Mouse (Mus musculus) NIH3T3 (cell line): ENCODE data around the gene Gas6.

Experiments used
- DNase-seq: peaks from one replicate; pipeline ENCODE4 v3.0.0-alpha.2; 2012; ENCODE audit warnings: low read depth

Gene Gas6

GRCm38 (mm10) chr8:13493858-13494631 is at the start of gene Gas6:
Gas6 (minus strand) TSS chr8:13494490.
- DNase-seq, result peak; percentile 74

GRCm38 (mm10) chr8:13541526-13541925 is 47.2 kb upstream of the Gas6 start:
- no peak for DNase-seq

GRCm38 (mm10) chr8:13540122-13540521 is 45.8 kb upstream of the Gas6 start:
- DNase-seq, result no peak

DNA sequence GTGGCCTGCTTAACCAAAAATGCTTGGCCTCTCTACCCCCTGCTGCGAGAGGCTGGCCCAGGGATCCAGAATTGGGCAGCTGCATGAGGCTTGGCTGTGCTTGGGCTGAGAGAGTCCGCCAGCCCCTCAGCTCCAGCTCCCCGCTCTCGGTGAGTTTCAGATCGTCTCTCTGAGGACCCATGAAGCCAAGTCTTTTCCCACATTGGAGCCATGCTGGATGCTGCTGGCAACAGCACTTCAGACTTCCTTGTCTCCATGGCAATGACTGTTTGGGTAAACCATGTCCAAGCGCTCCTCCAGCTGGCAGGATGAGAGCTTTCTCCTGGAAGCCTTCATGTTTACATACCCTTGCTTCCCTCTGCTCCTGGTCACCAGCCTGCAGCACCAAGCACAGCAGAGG is 44.5 kb upstream of the Gas6 start:
- DNase-seq, result peak; percentile 82

DNA sequence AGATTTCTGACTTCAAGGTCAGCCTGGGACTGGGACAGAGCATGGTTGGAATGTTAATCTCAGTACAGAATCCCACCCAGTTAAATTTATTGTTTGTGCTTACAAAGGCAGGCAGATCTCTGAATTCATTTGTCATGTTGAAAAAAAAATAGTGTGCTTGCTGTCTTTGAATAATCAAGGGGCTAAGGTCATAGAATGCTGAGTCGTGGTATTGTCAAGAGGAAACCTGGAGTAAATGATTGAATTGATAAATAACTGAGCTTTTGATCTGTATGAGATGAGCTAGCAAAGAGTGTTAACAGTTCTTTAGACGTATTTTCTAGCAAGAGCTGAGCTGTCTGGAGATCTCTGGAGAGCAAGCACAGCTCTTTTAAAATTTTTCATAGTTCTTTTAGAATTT is 42.8 kb upstream of the Gas6 start:
- DNase-seq, result no peak

GRCm38 (mm10) chr8:13533123-13533522 is 38.8 kb upstream of the Gas6 start:
- DNase-seq, result no peak

GRCm38 (mm10) chr8:13531602-13532171 is 37.4 kb upstream of the Gas6 start:
- DNase-seq, result no peak

DNA sequence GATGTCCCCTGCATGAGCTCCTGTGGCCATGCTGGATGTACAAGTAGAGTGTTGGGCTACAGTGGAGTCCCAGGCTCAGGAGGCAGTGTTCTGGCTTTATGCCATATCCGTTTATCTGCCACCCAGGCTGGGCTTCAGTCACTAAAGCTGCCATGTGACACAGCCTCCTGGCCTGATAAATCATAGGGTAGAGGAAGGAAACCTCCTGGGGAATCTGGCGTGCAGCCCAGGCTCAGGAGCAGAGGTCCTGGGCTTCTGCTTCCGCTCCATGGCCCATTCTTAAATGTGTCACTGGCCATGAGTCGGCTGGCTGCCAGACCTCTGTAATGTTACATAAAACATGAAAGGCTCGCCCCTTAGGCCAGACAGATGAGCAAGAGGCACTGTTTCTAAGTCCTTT is 36.7 kb upstream of the Gas6 start:
- peak; percentile 81 for DNase-seq

- DNase-seq, result peak; percentile 38
Measured at GRCm38 (mm10) chr8:13530401-13530800, 36.1 kb upstream of the Gas6 start.

GRCm38 (mm10) chr8:13529891-13530316 is 35.6 kb upstream of the Gas6 start:
- DNase-seq, result peak; percentile 91

- peak; percentile 77 for DNase-seq
Measured at GRCm38 (mm10) chr8:13529011-13529840, 34.9 kb upstream of the Gas6 start.

DNA sequence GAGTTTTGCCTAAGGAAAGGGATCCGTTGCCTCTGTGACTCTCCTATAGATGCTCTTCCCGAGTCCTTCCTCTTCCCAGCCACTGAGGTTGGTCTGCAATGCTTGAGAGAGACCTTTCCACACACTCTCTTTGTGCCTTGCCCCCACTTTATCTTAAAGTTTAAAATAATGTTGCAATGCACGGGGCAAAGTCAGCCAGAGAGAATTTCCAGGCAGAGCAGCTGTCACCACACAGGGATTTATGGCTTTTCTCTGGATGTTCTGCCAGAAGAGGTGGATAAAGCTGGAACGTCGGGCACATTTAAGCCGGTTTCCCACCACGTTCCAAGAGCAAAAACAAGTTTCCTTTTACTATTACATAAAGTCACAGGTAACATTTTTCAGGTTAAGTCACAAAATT is 27.1 kb upstream of the Gas6 start:
- peak; percentile 75 for DNase-seq

DNA sequence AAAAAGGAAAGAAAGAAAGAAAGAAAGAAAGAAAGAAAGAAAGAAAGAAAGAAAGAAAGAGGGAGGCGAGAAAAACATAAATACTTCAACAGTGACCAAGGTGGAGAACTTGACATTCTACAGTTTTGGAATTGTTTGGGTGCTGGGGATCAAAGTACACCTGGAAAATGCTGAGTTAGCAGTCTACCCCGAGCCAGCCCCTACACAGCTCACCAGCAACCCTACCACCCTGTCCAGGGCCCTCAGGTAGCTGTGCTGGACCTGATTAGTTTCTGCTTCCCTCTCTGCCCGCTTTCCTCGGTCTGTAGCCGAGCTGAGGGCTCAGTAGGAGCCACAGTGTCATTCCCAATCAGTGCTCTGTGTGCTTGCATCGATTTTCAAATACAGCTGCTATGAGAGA is 26.1 kb upstream of the Gas6 start:
- DNase-seq, result no peak

DNA sequence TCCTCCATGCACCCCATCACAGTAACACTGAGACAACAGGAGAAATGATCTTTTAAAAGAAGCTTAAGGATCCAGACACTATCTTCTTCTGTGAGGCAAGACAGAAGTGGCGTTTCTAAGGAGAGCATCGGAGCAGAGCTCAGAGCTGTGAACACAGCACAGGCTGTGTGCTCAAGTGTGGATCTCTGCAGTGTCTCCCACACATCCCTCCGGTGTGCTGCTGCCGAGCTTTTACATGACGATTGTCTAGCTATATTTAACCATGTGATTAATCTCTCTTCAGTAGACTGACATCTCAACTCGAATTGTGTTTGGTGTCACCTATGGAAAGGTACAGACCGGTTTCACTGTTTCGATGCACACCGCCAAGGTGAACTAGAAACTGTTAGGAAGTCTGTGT is 25.2 kb upstream of the Gas6 start:
- no peak for DNase-seq

DNA sequence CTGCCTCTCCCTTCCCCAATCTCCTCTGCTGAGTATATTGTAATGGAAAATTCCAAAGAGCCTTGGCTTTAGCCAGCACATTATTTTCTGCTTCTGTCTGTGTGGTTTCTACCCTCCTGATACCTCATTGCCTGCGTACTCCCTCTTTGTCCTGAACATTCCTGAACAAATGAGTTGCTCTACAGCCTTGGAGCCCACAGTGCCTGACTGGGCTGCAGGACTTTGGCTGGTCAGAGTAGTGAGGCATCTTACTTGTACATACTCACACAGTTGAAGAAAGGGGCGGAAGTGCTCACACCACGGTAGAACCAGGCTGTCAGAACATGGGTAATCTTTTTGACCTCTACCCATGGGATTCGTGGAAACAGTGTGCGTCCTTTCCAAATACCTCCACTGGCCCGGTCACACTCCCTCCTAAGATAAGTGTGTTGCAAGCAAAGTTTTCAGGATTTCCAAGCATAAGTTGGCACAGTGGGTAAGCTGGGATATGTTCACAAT is 23.0 kb upstream of the Gas6 start:
- peak; percentile 59 for DNase-seq

- no peak for DNase-seq
Measured at GRCm38 (mm10) chr8:13516728-13517127, 22.4 kb upstream of the Gas6 start.

GRCm38 (mm10) chr8:13516011-13516442 is 21.7 kb upstream of the Gas6 start:
- no peak for DNase-seq

- DNase-seq, result no peak
Measured at GRCm38 (mm10) chr8:13513556-13514370, 19.5 kb upstream of the Gas6 start.

DNA sequence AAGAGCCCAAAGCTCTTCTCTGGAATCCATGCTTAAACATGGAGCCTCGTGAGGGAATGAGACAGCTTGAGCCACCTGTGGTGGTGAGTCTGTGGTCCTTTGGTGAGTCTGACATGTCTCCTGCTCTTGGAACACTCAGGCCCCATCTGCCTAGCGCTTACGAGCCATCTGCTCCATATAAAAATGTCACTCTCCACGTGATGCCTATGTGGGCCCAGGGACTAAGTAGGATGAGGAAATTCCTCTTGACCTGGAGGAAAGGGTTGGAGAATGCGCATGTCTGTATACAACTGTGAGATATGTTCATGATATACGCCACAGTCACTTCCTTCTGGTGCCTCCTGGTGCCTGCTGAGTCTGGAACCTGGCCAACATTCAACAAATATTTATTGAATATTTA is 18.4 kb upstream of the Gas6 start:
- DNase-seq, result no peak

- no peak for DNase-seq
Measured at GRCm38 (mm10) chr8:13512016-13512415, 17.7 kb upstream of the Gas6 start.

DNA sequence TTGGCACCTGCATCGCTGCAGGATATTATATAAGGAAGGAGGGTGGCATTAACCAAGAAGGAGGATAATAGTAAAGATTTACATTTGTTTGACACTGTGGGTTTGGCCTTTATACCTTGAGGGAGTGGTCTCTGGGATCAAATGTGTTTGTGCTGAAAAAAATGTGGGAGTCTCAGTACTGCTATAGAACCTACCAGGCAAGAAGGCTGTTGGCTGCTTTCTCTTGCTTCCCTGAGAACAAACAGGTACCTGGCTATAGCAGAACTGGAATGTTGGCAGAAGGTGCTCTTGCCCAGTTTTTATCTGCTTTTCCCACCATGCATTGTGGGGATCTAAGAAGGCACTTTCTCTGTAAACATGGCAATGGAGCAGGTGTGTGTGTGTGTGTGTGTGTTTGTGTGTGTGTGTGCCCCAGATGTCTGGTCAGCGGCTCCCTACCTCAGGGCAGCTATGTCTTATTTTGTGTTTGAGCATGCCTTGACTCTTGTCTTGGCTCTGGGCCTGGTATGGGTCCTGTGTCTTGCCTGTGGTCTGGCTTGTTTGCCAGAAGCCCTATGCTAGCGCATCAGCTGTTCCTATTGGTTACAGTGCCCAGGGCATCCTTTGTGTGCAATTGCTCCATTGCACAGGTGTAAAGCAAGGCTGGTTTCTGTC is 13.1 kb upstream of the Gas6 start:
- DNase-seq, result no peak
